Mouse (Mus musculus) stomach, postnatal 0 days (tissue): ENCODE results near the gene Trim71.

Experiments
- CTCF ChIP-seq: IDR thresholded peaks from 2 replicates; pipeline ENCODE4 v1.5.1; 2016; ENCODE audit warnings: antibody characterized with exemption, low read depth, mild to moderate bottlenecking, moderate library complexity
- EP300 ChIP-seq: optimal IDR thresholded peaks from 2 replicates; pipeline ENCODE3; 2016; ENCODE audit warnings: antibody characterized with exemption

- TF ChIP-seq CTCF (no peak), EP300 (no peak)
Measured at GRCm38 (mm10) chr9:114487481-114488258, 76.5 kb downstream of the Trim71 start.
